Mouse (Mus musculus): ENCODE measurements around the gene 4930558K02Rik.

DNA sequence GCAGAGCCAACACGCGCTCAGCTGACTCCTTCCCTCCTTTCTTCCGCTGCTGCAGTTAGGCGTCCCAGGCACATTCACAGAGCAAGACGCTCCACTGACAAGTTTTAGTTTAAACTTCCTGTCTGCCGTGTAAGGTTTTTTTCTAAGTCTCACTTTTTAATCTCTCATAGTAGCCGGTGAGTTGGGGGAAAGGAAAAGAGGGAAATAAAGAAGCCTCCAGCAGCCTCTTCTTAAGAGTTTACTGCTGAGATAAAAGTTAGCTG is 25.0 kb upstream of the 4930558K02Rik start:
- TF ChIP-seq CTCF (IDR thresholded peaks at IDR 0.05; ENCODE audit: low read depth, low read length) (no peak), POLR2A (IDR thresholded peaks at IDR 0.05; ENCODE audit: extremely low read depth, insufficient read depth, low read length) (no peak)

Measured in liver, adult 2 months (tissue).